Mouse (Mus musculus) stomach, embryonic 16.5 days (tissue): Measurements from ENCODE around the gene Ulbp1. TPM values are rescaled to one million over a fixed set of nuclear protein-coding genes. Genes with fewer than 3 reads are reported as not detected.

Source experiments
- ATAC-seq: fragments of 200-750 bp; cut with Nextera tagmentation; 2 replicates; pipeline ENCODE4 v1.8.0; 2017; ENCODE audit warnings: moderate number of reproducible peaks, moderate TSS enrichment; ENCODE audit not compliant: insufficient read depth, low FRiP score
- H3K27ac ChIP-seq: fragments of 300-500 bp; sonication (generic); 2 replicates; pipeline ENCODE4 v1.5.1; 2014; ENCODE audit warnings: low read length
- H3K27me3 ChIP-seq: fragments of 300-500 bp; sonication (generic); 2 replicates; pipeline ENCODE4 v1.6.1; 2014; ENCODE audit warnings: low read length, control low read depth, mixed read lengths; ENCODE audit not compliant: control insufficient read depth, insufficient read depth
- H3K36me3 ChIP-seq: fragments of 300-500 bp; sonication (generic); 2 replicates; pipeline ENCODE4 v1.6.1; 2014; ENCODE audit warnings: low read length; ENCODE audit not compliant: control insufficient read depth, insufficient read depth
- H3K4me1 ChIP-seq: fragments of 300-500 bp; sonication (generic); 2 replicates; pipeline ENCODE4 v1.6.1; 2014; ENCODE audit warnings: low read length, control low read depth, mixed read lengths; ENCODE audit not compliant: control insufficient read depth, insufficient read depth
- H3K4me2 ChIP-seq: fragments of 300-500 bp; sonication (generic); 2 replicates; pipeline ENCODE4 v1.6.1; 2014; ENCODE audit warnings: low read depth, low read length, mixed read lengths
- H3K4me3 ChIP-seq: fragments of 300-500 bp; sonication (generic); replicated peaks from 2 replicates; pipeline ENCODE4 v1.5.1; 2014; ENCODE audit warnings: mild to moderate bottlenecking, low read length
- H3K9ac ChIP-seq: fragments of 300-500 bp; sonication (generic); 2 replicates; pipeline ENCODE4 v1.6.1; 2014; ENCODE audit warnings: low read length
- H3K9me3 ChIP-seq: fragments of 300-500 bp; sonication (generic); replicated peaks from 2 replicates; pipeline ENCODE4 v1.6.1; 2016; ENCODE audit warnings: low read length, control low read depth; ENCODE audit not compliant: control insufficient read depth
- WGBS: fragments of 180-500 bp; shearing (Covaris S2); extraction: QIAGEN DNeasy Blood & Tissue Kit; methylation state at CpG from one replicate; pipeline ENCODE4 v1.1.7; 2014; 5-methylcytosine and 5-hydroxymethylcytosine counted together
- polyA plus RNA-seq: library from polyadenylated mRNA; unstranded; fragments of >200 nt; fragmentation: Nextera tagmentation; extraction: Ambion mirVana; gene quantifications from 2 replicates; pipeline ENCODE4 v1.2.1, GENCODE M21; 2015

Gene Ulbp1
- polyA plus RNA-seq, 1 experiment from 2014 or later: 4.9 TPM

DNA sequence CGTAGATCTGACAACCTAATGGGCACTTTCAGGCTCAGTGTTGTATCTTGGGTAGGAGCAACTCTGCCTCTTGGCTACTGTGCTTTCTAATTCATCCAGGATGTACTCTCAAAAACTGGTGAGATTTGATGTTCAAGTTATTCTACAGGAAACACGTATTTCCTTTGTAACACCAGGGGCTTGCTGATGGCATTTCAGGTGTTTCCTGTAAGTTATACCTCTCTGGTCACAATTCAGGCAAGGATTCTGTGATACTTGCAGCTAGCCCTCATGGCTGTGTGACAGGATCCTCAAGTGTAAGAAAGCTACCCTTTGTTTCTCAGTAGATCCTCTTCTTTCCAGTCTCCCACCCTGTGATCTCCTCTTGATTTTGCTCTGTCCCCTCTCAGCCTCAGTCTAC, 34.5 kb downstream of the Ulbp1 start:
- Histone ChIP-seq H3K4me2 (no peak overlapping the region), H3K9ac (no peak overlapping the region), H3K9me3 (no peaks in the 10 kb centered on the region), H3K36me3 (no peaks in the 10 kb centered on the region), H3K27me3 (no peaks in the 10 kb centered on the region), H3K4me3 (no peak overlapping the region), H3K27ac (no peak overlapping the region), H3K4me1 (no peaks in the 10 kb centered on the region)
- WGBS: 74% methylated on average over 2 of the region's 2 CpGs
- no peak for ATAC-seq

DNA sequence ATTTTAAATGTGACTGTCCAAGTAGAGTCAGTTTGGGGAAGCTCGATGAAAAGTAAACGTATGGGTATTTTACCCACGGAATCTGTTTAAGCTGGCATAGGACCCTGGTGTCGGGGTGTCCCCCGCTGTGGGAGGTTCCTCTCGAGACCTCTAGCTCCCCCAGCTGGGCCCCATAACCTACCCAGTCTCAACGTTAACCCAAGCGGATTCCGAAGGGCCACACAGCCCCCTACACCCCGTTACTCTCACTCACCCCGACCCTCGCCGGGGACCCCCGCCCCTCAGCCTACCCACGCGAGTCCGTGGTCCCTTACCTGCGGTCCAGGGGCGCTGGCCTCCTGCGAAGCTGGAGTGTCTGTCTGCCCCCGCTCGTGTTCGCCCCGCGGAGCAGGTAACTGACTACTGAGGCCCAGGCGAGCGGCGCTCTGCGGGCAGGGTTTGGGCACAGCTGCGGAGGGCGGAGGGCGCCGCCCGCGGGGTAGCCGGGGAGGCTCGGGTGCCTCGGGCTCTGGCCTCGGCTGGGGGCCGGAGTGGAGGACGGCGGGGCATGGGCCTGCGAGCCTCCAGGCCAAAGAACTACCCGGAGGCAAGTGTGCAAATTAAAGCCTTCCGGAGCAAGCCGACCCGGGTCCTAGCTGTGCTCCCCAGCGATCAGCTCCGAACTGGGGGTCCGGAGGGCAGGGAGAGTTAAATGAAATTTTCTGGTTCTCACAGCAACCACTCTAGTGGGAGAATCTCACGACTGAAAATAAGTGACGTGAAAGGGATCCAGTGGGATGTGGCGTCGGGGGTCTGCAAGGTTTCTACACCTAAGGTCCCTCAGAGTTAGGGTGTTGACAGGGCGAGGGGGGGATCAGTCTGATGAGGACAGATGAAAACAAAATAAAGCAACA, 80.0 kb downstream of the Ulbp1 start:
- Histone ChIP-seq H3K4me1 (peaks cover 12% of the 10 kb centered on the region), H3K4me3 (peak overlapping the region; percentile 68), H3K9ac (peak overlapping the region; percentile 21; the same call in 1 of the 2 replicates), H3K27me3 (peaks cover 27% of the 10 kb centered on the region), H3K36me3 (no peaks in the 10 kb centered on the region), H3K9me3 (no peaks in the 10 kb centered on the region), H3K4me2 (peak overlapping the region; percentile 99), H3K27ac (no peak overlapping the region)
- ATAC-seq: no peak
- WGBS: 8% methylated on average over 55 of the region's 55 CpGs

DNA sequence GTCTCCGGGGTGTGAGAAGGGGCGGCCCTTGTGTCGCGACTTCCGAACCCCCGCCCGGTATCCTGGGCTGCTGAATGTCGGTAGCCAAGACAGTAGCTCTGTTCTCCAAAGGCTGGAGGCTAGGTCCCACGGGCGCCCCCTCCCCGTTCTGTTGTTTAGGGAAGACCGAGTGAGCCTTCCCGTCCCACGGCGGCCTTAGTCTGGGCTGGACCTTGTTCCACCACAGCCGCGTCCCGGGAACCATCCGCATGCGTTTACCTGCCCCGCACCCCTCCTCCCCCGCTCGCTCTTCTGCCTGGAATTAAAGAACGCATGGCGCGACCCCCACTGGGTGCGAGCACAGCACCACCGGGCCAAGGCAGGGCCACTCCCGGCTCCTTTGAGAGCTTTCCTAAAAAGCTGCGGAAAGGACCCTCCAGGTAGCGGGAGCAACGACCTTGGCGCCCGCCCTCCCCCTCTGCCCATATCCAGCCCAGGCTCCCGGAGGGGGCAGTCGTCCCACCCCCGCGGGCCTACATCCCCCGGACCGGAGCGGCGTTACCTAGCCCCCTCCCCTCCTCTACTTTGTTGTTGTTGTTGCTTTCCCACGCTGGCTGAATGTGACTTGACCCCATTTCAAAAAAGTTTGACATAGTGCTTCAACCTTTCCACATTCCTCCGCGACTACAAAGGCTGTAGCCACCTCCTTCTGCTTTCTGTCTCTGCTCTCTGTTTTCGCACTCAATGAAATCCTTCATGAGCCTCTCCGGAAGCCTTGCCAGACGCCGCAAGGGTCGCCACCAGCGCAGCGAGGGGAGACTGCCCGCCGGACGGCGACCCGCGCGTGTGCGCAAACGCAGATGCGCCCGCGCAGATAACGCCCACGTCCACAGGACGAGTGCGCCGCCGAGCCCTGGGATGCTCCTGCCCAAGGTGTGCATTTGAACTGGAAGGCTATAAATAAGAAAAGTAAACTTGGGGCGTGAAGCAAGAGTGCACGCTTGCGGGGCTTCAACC, 81.2 kb downstream of the Ulbp1 start:
- peak overlapping the region; percentile 99 for H3K4me2 ChIP-seq
- H3K36me3 ChIP-seq: no peaks in the 10 kb centered on the region
- H3K4me1 ChIP-seq: peaks cover 12% of the 10 kb centered on the region
- H3K9ac ChIP-seq: peak overlapping the region; percentile 68
- no peaks in the 10 kb centered on the region for H3K9me3 ChIP-seq
- H3K27me3 ChIP-seq: peaks cover 27% of the 10 kb centered on the region
- H3K27ac ChIP-seq: no peak overlapping the region
- WGBS: under 1% methylated on average over 73 of the region's 73 CpGs
- peak; percentile 57; the same call in 1 of the 2 replicates for ATAC-seq
- peak overlapping the region; percentile 68 for H3K4me3 ChIP-seq

DNA sequence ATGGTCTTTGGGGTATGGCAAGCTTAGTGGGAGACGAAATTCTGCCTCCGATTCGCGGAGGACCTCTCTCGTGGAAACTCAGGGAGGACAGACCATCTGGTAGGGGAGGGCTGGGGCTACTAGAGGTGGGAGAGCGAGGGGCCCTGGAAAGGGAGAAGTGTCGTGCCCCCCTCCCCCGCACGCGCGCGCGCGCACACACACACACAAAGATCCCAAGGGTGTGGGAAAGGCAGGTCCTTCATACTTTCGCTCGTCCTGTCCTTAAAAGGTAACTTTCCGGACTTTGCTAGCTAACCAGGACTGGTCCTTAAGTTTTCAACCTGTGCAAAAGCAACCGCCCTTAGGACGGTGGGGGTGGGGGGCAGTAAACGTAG, 81.9 kb downstream of the Ulbp1 start:
- Histone ChIP-seq H3K9ac (peak overlapping the region; percentile 68), H3K36me3 (no peaks in the 10 kb centered on the region), H3K4me2 (peak overlapping the region; percentile 99), H3K27ac (no peak overlapping the region), H3K4me3 (peak overlapping the region; percentile 68), H3K4me1 (peaks cover 12% of the 10 kb centered on the region), H3K27me3 (peaks cover 27% of the 10 kb centered on the region), H3K9me3 (no peaks in the 10 kb centered on the region)
- ATAC-seq: peak; percentile 63
- WGBS: 1% methylated on average over 20 of the region's 20 CpGs

DNA sequence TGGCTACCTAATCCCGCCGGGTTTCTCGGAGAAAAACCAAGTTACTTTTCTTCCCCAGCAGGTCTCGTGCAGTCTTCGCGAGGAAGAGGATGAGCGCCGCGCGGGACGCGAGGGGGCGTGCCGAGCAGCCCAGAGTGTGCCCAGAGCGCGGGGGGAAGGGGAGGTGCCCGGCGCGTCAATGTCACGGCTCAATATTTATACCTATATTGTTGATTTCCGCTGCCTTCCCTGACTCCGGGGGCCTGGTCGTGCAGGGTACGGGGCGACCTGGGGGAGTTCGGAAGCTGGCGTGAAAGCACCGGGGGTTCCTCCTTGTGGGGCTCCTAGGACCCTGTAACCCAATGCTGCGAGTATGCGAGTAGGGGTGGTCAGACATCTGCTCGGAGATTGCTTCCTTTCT, 82.3 kb downstream of the Ulbp1 start:
- peak overlapping the region; percentile 99 for H3K4me2 ChIP-seq
- H3K36me3 ChIP-seq: no peaks in the 10 kb centered on the region
- 1% methylated on average over 31 of the region's 31 CpGs for WGBS
- peak overlapping the region; percentile 68 for H3K4me3 ChIP-seq
- no peak overlapping the region for H3K27ac ChIP-seq
- H3K9ac ChIP-seq: peak overlapping the region; percentile 68
- H3K27me3 ChIP-seq: peaks cover 27% of the 10 kb centered on the region
- peaks cover 12% of the 10 kb centered on the region for H3K4me1 ChIP-seq
- H3K9me3 ChIP-seq: no peaks in the 10 kb centered on the region
- ATAC-seq: peak; percentile 51

Other genes starting within 250 kb of the Ulbp1 start
- 2.3 and 2.9 TPM in 2 replicates for gene Lrp11, start 116.2 kb upstream of the Ulbp1 start, polyA plus RNA-seq
- 34.2 and 34.5 TPM in 2 replicates for gene Nup43, start 193.9 kb upstream of the Ulbp1 start, polyA plus RNA-seq
- 105 and 110 TPM in 2 replicates for gene Pcmt1, start 207.5 kb upstream of the Ulbp1 start, polyA plus RNA-seq
- gene Lats1, start 207.6 kb upstream of the Ulbp1 start, polyA plus RNA-seq: 9.4 TPM in 2 replicates